Mouse (Mus musculus): ENCODE measurements around the gene Fam49a. TPM values are rescaled to one million over a fixed set of nuclear protein-coding genes. Genes with fewer than 3 reads are reported as not detected.

Fam49a gene
- polyA plus RNA-seq, 2 experiments from 2014 or later, result 39.5 to 44.9 TPM

- ATAC-seq, result no peak
These were observed 8.6 kb downstream of the Fam49a start for GRCm38 (mm10) chr12:12270495-12270894.

- no peak for ATAC-seq
These were observed 12.2 kb downstream of the Fam49a start for GRCm38 (mm10) chr12:12274115-12274514.

- no peak for ATAC-seq
These were observed 13.3 kb downstream of the Fam49a start for GRCm38 (mm10) chr12:12275124-12275779.

GRCm38 (mm10) chr12:12277741-12278463, 16.0 kb downstream of the Fam49a start:
- no peak for ATAC-seq

- peak; percentile 59 for ATAC-seq
These were observed 16.5 kb downstream of the Fam49a start for GRCm38 (mm10) chr12:12278464-12278872.

GRCm38 (mm10) chr12:12283702-12284288, 21.9 kb downstream of the Fam49a start:
- no peak for ATAC-seq

GRCm38 (mm10) chr12:12284521-12284920, 22.6 kb downstream of the Fam49a start:
- no peak for ATAC-seq

GRCm38 (mm10) chr12:12287131-12287786, 25.3 kb downstream of the Fam49a start:
- ATAC-seq, result peak; percentile 47

GRCm38 (mm10) chr12:12287787-12288132, 25.8 kb downstream of the Fam49a start:
- no peak for ATAC-seq

GRCm38 (mm10) chr12:12288586-12288985, 26.6 kb downstream of the Fam49a start:
- no peak for ATAC-seq

GRCm38 (mm10) chr12:12289636-12290035, 27.7 kb downstream of the Fam49a start:
- peak; percentile 78 for ATAC-seq

- no peak for ATAC-seq
These were observed 30.2 kb downstream of the Fam49a start for GRCm38 (mm10) chr12:12292043-12292618.

- ATAC-seq, result no peak
These were observed 32.6 kb downstream of the Fam49a start for GRCm38 (mm10) chr12:12294380-12295171.

- no peak for ATAC-seq
These were observed 36.5 kb downstream of the Fam49a start for GRCm38 (mm10) chr12:12298451-12298850.

GRCm38 (mm10) chr12:12299303-12299702, 37.4 kb downstream of the Fam49a start:
- no peak for ATAC-seq

GRCm38 (mm10) chr12:12301149-12301548, 39.2 kb downstream of the Fam49a start:
- no peak for ATAC-seq

- ATAC-seq, result peak; percentile 93
These were observed 39.9 kb downstream of the Fam49a start for GRCm38 (mm10) chr12:12301815-12302214.

GRCm38 (mm10) chr12:12306214-12306613, 44.3 kb downstream of the Fam49a start:
- no peak for ATAC-seq

- ATAC-seq, result no peak
These were observed 44.9 kb downstream of the Fam49a start for GRCm38 (mm10) chr12:12306814-12307213.

- ATAC-seq, result no peak
These were observed 45.3 kb downstream of the Fam49a start for GRCm38 (mm10) chr12:12307245-12307644.

GRCm38 (mm10) chr12:12313437-12313836, 51.5 kb downstream of the Fam49a start:
- peak; percentile 40 for ATAC-seq

- no peak for ATAC-seq
These were observed 52.0 kb downstream of the Fam49a start for GRCm38 (mm10) chr12:12313919-12314318.
